In genomic region chr2:14074221-14074901, GRCm38 (mm10) we compare ENCODE assay signal across 8 mouse cellular contexts. TPM values are rescaled to one million over a fixed set of nuclear protein-coding genes. Genes with fewer than 3 reads are reported as not detected.
A peak's percentile ranks its signal among the peaks of the same experiment; 100 is the strongest.
DNase-seq lines count a peak whose midpoint lies in the region; ATAC-seq lines count a peak whose summit lies in the region.

No protein-coding gene starts in this region.

- no peaks in the 10 kb centered on the region for H3K9me3 ChIP-seq in lung, embryonic 15.5 days
- H3K9me3 ChIP-seq in intestine, embryonic 14.5 days (ENCODE audit: control insufficient read depth, low read length), result no peaks in the 10 kb centered on the region
- H3K9me3 ChIP-seq in midbrain, embryonic 13.5 days, result no peaks in the 10 kb centered on the region

- peak overlapping the region; percentile 74 for H3K4me3 ChIP-seq in lung, embryonic 15.5 days
- H3K4me3 ChIP-seq in intestine, embryonic 14.5 days (ENCODE audit: low read depth, low read length), result peak overlapping the region; percentile 95
- H3K4me3 ChIP-seq in midbrain, embryonic 13.5 days (replicated peaks), result peak overlapping the region; percentile 88

- H3K36me3 ChIP-seq in lung, embryonic 15.5 days, result no peaks in the 10 kb centered on the region
- H3K36me3 ChIP-seq in intestine, embryonic 14.5 days (ENCODE audit: control insufficient read depth, insufficient read depth, low read length), result no peaks in the 10 kb centered on the region
- no peaks in the 10 kb centered on the region for H3K36me3 ChIP-seq in midbrain, embryonic 13.5 days

- DNase-seq in lung, postnatal 10 days, result no peak
- DNase-seq in embryo, embryonic 11 days, result peak; percentile 39
- no peak for DNase-seq in intestine, embryonic 14.5 days (ENCODE audit: low spot score)
- DNase-seq in MN1 (ENCODE audit: low spot score), result no peak
- no peak for DNase-seq in frontal cortex, postnatal 14 days (ENCODE audit: low spot score in 2 of 2)
- DNase-seq in layer of hippocampus, postnatal 10 days (ENCODE audit: low spot score in 2 of 2), result no peak

- peak overlapping the region; percentile 81 for H3K9ac ChIP-seq in lung, embryonic 15.5 days
- peak overlapping the region; percentile 97 for H3K9ac ChIP-seq in intestine, embryonic 14.5 days (ENCODE audit: low read length)
- H3K9ac ChIP-seq in midbrain, embryonic 13.5 days (replicated peaks), result peak overlapping the region; percentile 96

- peak overlapping the region; percentile 93 for H3K27ac ChIP-seq in lung, embryonic 15.5 days
- peak overlapping the region; percentile 98 for H3K27ac ChIP-seq in intestine, embryonic 14.5 days (ENCODE audit: low read depth)
- peak overlapping the region; percentile 94 for H3K27ac ChIP-seq in midbrain, embryonic 13.5 days

- ATAC-seq in lung, embryonic 15.5 days (ENCODE audit: borderline replicate concordance, extremely low read depth, low FRiP score, low TSS enrichment), result no peak
- ATAC-seq in intestine, embryonic 14.5 days (replicated peaks; ENCODE audit: low FRiP score, low TSS enrichment, low read depth), result no peak; the same call in 1 of the 2 replicates
- no peak for ATAC-seq in midbrain, embryonic 13.5 days

- H3K4me2 ChIP-seq in lung, embryonic 15.5 days, result peak overlapping the region; percentile 68
- peak overlapping the region; percentile 72 for H3K4me2 ChIP-seq in intestine, embryonic 14.5 days (ENCODE audit: low read length)
- peak overlapping the region; percentile 70 for H3K4me2 ChIP-seq in midbrain, embryonic 13.5 days (replicated peaks)

- no peaks in the 10 kb centered on the region for H3K27me3 ChIP-seq in lung, embryonic 15.5 days
- H3K27me3 ChIP-seq in intestine, embryonic 14.5 days (replicated peaks; ENCODE audit: control insufficient read depth, insufficient read depth, low read length), result no peaks in the 10 kb centered on the region
- H3K27me3 ChIP-seq in midbrain, embryonic 13.5 days, result no peaks in the 10 kb centered on the region

- 1% methylated on average over 38 of the region's 38 CpGs for WGBS in lung, embryonic 15.5 days
- WGBS in intestine, embryonic 14.5 days, result 1% methylated on average over 30 of the region's 38 CpGs
- WGBS in midbrain, embryonic 13.5 days, result under 1% methylated on average over 38 of the region's 38 CpGs

- H3K4me1 ChIP-seq in lung, embryonic 15.5 days, result peaks cover 22% of the 10 kb centered on the region
- H3K4me1 ChIP-seq in intestine, embryonic 14.5 days (replicated peaks; ENCODE audit: control insufficient read depth, insufficient read depth, low read length), result peaks cover 12% of the 10 kb centered on the region
- peaks cover 25% of the 10 kb centered on the region for H3K4me1 ChIP-seq in midbrain, embryonic 13.5 days (replicated peaks)

RNA-seq across cellular contexts. Expression of gene Stam, which starts 0.5 kb away (rescaled TPM):
- polyA plus RNA-seq in lung, embryonic 15.5 days (2015; fragmentation: Nextera tagmentation; extraction: Ambion mirVana), result 73.1 and 75.5 TPM in 2 replicates
- 68.4 and 71.8 TPM in 2 replicates for polyA plus RNA-seq in intestine, embryonic 14.5 days (2014; fragmentation: Nextera tagmentation; extraction: Ambion mirVana)
- polyA plus RNA-seq in midbrain, embryonic 13.5 days (2015; fragmentation: Nextera tagmentation; extraction: Ambion mirVana), result 121 and 126 TPM in 2 replicates
- total RNA-seq in layer of hippocampus, postnatal 10 days (2021), result 100 to 1,000 TPM; 108 to 110 TPM

RNA-seq across cellular contexts. Expression of gene Hacd1, which starts 18.4 kb away (rescaled TPM):
- polyA plus RNA-seq in lung, embryonic 15.5 days (2015; fragmentation: Nextera tagmentation; extraction: Ambion mirVana), result 87.7 and 94.3 TPM in 2 replicates
- polyA plus RNA-seq in intestine, embryonic 14.5 days (2014; fragmentation: Nextera tagmentation; extraction: Ambion mirVana), result 125 and 135 TPM in 2 replicates
- 56.6 and 66.1 TPM in 2 replicates for polyA plus RNA-seq in midbrain, embryonic 13.5 days (2015; fragmentation: Nextera tagmentation; extraction: Ambion mirVana)
- total RNA-seq in layer of hippocampus, postnatal 10 days (2021), result 10 to 100 TPM; 33.2 to 36.2 TPM
